Mouse (Mus musculus) neural tube, embryonic 12.5 days (tissue): ENCODE results near the gene Cnksr3. TPM values are rescaled to one million over a fixed set of nuclear protein-coding genes. Genes with fewer than 3 reads are reported as not detected.

Experiments
- polyA plus RNA-seq: library from polyadenylated mRNA; unstranded; fragments of >200 nt; fragmentation: Nextera tagmentation; extraction: Ambion mirVana; gene quantifications from 2 replicates; pipeline ENCODE4 v1.2.1, GENCODE M21; 2016

Cnksr3 gene
- polyA plus RNA-seq, 1 experiment from 2014 or later: 7.3 TPM

Other genes starting within 250 kb of the Cnksr3 start
- 0.42 and 0.61 TPM in 2 replicates for gene Ipcef1, start 159.8 kb downstream of the Cnksr3 start, polyA plus RNA-seq